Mouse (Mus musculus) left cerebral cortex, postnatal 10 days (tissue): ENCODE data around the gene Pttg1ip. TPM values are rescaled to one million over a fixed set of nuclear protein-coding genes. Genes with fewer than 3 reads are reported as not detected.

Source experiments
- DNase-seq, 2 experiments: peaks; one replicate each; pipeline ENCODE4 v3.0.0; 2021 to 2022; ENCODE audit warnings: low spot score in 2 of 2, mixed read lengths in 1 of 2; ENCODE audit errors: extremely low spot score in 1 of 2
- intact Hi-C: fragments of 180-260 bp; cut with DNase I; formaldehyde crosslinking; loops from one replicate; pipeline ENCODE4 v1.15.1; 2025
- total RNA-seq, 2 experiments: library from RNA; stranded (reverse); gene quantifications; 2 replicates each; pipeline ENCODE4 v1.2.3; 2021

The Pttg1ip gene
- total RNA-seq, 2 experiments from 2014 or later = 59.2 to 66.9 TPM

DNA sequence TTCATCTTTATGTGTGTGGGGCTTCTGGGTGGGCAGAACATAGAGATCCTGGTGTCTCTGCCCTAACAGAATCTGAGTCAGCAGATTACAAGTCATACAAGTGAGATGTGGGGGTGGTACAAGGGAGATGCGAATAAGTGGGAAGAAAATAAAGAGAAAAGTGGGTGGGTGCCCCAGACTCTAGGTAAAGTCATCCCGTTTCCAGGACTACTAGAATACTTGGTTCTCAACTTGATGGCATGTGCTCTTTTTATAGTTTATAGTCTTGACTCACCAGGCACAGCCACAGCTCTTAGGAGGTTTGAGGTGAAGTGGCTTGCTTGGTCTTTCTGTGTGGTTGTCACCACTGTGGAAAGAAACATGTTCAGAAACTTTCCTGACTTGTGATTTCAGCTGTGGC lies 14.5 kb downstream of the Pttg1ip start:
- intact Hi-C loops = no loop called here

GRCm38 (mm10) chr10:77603021-77603420 lies 21.5 kb downstream of the Pttg1ip start:
- DNase-seq = no peak
- intact Hi-C loops = no loop called here

More for the DNA sequence above, 14.5 kb downstream of the Pttg1ip start:
- no peak for DNase-seq

DNA sequence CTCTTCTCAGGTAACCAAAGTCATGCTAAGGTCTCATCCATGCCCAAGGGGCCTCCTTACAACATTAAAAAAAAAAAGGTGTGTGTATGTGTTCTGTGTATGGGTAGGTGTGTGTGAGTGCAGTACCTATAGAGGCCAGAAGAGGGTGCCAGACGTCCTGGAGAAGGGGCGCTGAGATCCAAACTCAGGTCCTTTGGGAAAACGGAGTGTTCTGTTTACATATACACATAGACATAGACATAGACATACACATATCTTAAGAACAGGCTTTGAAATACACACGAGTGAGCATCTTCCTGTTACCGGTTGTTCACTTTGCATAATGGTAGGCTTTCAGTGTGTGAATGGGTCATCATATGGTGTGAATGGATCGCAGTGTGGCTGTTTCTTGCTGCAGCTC lies 22.6 kb downstream of the Pttg1ip start:
- intact Hi-C loops = no loop called here

DNA sequence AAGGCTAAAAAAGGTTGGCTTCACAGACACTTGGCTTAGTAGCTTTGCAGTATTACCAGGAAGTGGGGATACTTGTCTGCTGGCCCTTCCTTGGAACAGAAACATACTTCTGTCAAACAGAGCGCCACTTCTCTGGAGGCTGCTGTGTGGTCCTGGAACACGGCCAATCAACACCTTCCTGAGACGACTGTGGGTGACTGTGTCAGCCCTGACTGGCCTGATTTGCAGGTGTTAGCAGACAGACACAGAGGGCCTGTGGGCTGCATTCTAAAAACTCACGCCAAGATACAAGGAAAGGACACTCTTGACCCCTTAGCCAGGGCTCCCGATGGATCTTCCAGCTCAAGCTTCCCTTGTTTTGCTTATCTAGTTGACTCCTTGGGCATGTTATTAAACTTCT lies 23.4 kb downstream of the Pttg1ip start:
- intact Hi-C loops = loop anchor here (5.0 kb wide), 1 partner anchor 88 kb away; the partner anchor contains the start of gene Fam207a
- DNase-seq = no peak

More for the DNA sequence above, 22.6 kb downstream of the Pttg1ip start:
- no peak for DNase-seq

- intact Hi-C loops = loop anchor here (5.0 kb wide), 1 partner anchor 88 kb away; the partner anchor contains the start of gene Fam207a
- DNase-seq = no peak
These were observed 23.8 kb downstream of the Pttg1ip start for GRCm38 (mm10) chr10:77605368-77605767.

GRCm38 (mm10) chr10:77605908-77606826 lies 24.6 kb downstream of the Pttg1ip start, which contains the start of the genes Sumo3 and Gm49325:
Gene Sumo3, plus strand, starts transcription at chr10:77606097.
Gene Gm49325, plus strand, starts transcription at chr10:77606197.
- peak; percentile 89 to 97 for DNase-seq
- intact Hi-C loops = loop anchor here (5.0 kb wide), 1 partner anchor 89 kb away; the partner anchor contains the start of gene Fam207a

DNA sequence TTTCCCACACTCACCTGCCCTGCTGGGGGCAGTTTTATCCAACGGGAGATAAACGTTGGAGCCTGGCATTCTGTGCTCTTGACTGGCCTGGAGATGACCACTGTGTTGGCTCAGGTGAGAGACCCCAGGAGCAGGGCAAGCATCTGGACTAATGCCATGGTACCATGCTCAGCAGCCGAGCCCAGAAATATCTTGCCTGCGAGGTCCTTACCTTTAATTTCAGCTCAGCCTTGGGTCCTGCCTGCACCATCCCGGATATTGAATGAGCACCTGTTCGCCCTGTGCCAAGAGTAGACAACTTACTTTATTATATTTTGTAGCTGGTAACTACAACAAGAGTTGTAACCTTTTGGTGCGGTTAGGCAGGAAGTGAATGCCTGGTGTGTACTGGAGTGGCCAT lies 25.3 kb downstream of the Pttg1ip start:
- intact Hi-C loops = loop anchor here (5.0 kb wide), 1 partner anchor 90 kb away; the partner anchor contains the start of gene Fam207a
- no peak for DNase-seq

- no peak for DNase-seq
These were observed 25.9 kb downstream of the Pttg1ip start for GRCm38 (mm10) chr10:77607441-77607840.

DNA sequence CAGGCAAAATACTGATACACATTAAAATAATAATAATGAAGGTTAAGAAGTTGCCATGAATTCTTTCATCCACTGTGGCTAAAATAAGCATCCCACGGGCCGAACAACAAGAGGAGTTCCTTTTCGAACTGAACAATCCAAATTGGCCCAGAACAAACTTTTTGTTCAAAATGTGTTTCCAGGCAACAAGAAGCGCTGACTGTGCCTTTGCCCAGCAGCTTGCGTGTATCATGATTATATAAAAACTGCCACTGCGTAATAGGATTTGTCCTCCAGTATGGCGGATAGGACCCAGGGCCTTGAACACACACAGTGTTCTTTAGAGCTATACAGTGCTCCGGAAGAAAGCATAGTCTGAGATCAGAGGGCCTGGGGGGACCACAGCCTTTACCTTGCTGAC lies 27.1 kb downstream of the Pttg1ip start:
- no peak for DNase-seq
- intact Hi-C loops = loop anchor here (5.0 kb wide), 1 partner anchor 91 kb away; the partner anchor contains the start of gene Fam207a

More at GRCm38 (mm10) chr10:77607441-77607840, 25.9 kb downstream of the Pttg1ip start:
- intact Hi-C loops = loop anchor here (5.0 kb wide), 1 partner anchor 90 kb away; the partner anchor contains the start of gene Fam207a

DNA sequence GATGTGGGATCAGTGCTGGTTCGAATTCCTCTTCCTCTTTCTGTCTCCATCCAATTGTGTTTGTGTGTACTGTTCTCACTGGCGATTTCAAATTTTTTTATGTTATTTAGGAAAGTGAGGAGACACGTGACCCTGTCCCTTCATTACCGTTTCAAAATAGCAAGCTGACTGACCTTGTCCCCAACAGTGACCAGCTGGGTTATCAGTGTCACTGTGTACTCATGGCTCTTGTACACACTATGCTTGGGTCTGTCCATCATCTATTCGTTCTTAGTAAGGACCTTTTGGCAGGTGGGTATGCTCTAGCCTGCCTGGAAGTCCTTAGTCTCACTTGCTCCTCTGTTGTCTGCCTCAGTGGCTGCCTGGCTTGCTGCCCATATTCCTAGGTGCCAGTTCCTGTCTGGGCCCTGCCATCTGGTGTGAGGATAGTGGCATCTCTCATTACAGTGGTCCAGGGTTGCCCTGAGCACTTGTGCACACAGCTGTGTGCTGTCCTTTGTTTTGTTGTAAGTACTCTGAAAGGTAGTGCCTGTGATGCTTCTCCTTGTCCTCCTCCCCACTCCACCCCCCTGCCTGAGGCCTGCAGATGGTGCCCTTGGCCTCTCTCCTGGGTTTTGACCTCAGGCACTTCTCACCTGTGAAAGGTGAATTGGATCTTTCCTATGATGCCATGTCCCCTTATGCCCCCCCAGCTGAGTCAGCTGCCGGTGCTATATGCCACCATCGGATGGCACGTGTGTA lies 28.9 kb downstream of the Pttg1ip start:
- DNase-seq = no peak
- intact Hi-C loops = no loop called here

- intact Hi-C loops = no loop called here
- no peak for DNase-seq
These were observed 31.9 kb downstream of the Pttg1ip start for GRCm38 (mm10) chr10:77613409-77613808.

DNA sequence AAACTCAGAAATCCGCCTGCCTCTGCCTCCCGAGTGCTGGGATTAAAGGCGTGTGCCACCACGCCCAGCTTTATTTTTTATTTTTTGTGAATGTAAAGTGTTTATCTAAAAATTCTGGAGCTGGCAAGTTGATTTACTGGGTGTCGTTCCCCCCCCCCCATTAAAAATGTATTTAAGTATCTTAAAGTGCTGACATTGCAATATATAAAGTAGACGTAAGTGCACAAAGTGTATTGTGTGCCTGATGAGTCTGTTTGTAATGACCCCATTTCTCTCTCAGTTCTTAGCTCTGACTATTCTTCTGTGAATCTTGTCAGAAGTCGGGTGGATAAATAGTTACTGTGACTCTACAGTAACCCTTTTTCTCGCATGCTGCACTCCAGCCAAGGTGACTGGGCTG lies 34.1 kb downstream of the Pttg1ip start:
- intact Hi-C loops = no loop called here
- no peak for DNase-seq

DNA sequence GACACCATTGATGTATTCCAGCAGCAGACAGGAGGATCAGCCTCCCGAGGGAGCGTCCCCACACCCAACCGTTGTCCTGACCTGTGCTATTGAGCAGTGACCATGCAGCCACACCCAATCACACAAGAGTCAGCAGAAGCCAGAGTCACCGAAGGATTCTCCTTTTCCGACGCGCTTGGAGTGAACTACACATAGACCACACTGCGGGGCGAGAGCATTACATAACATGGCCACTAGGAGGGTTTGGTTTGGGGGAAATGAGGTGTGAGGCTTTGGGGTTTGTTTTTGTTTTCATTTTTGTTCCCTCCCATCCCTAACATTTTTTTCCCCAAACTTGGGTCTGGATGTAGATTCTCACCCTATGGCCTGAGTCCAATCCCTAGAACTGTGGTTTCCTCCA lies 34.6 kb downstream of the Pttg1ip start:
- intact Hi-C loops = no loop called here
- DNase-seq = no peak

DNA sequence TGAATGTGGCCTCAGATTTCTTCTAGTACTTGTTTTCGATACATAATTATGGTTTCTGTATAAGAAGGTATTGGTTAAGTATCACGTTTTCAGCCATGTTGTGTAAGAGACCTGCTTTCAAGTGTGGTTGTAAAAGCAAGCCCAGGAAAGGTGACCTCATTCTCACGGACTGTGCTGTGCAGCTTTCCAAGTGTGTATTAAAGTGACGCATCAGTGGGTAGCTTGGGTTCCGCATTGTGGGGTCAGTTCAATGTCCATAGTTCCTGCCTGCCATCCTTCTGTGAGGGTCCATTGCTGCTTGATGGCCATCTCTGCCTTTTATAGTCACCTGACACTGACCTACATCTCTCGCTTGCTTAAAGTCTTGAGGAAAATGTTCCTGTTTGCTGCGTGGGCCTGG lies 35.4 kb downstream of the Pttg1ip start:
- DNase-seq = no peak

GRCm38 (mm10) chr10:77621546-77621945 lies 40.0 kb downstream of the Pttg1ip start:
- intact Hi-C loops = loop anchor here (5.0 to 10.0 kb wide), 3 partner anchors 39 to 353 kb away; partner anchors contain the start of genes 1810043G02Rik, Fam207a, Pttg1ip and Trpm2

More for the DNA sequence above, 35.4 kb downstream of the Pttg1ip start:
- intact Hi-C loops = no loop called here

GRCm38 (mm10) chr10:77622055-77622988 lies 40.8 kb downstream of the Pttg1ip start, which contains the start of gene Ube2g2:
Gene Ube2g2, plus strand, starts transcription at chr10:77622275.
- peak; percentile 88 to 97 for DNase-seq
- intact Hi-C loops = loop anchor here (5.0 to 10.0 kb wide), 3 partner anchors 40 to 352 kb away; partner anchors contain the start of genes 1810043G02Rik, Fam207a, Pttg1ip and Trpm2

More at GRCm38 (mm10) chr10:77621546-77621945, 40.0 kb downstream of the Pttg1ip start:
- no peak for DNase-seq

DNA sequence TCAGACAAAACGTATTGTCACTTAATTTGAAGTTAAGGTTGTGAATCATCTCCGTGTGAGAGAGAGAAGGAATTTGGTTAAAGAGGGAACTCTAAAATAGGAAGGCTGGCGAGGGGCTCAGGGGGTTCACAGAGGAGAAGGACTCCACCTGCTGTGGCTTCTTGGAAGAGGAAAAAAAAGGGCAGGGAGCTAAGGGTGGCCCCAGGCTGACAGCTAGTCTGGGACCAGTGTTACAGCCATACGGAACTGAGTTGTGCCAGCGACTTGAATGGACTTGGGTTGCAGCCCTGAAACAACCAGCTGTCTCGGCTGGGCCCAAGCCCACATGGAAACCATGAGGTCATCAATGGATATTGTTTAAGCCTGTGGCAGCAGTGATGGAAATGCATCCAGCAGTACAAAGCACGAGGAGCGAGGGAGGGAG lies 41.6 kb downstream of the Pttg1ip start:
- no peak for DNase-seq
- intact Hi-C loops = loop anchor here (5.0 to 10.0 kb wide), 3 partner anchors 41 to 352 kb away; partner anchors contain the start of genes 1810043G02Rik, Fam207a, Pttg1ip and Trpm2
